Mouse (Mus musculus): ENCODE measurements around the gene Zfp248. TPM values are rescaled to one million over a fixed set of nuclear protein-coding genes. Genes with fewer than 3 reads are reported as not detected.

The Zfp248 gene
- polyA plus RNA-seq (2015; fragmentation: Nextera tagmentation; extraction: Ambion mirVana), result 3.8 and 5.4 TPM in 2 replicates

DNA sequence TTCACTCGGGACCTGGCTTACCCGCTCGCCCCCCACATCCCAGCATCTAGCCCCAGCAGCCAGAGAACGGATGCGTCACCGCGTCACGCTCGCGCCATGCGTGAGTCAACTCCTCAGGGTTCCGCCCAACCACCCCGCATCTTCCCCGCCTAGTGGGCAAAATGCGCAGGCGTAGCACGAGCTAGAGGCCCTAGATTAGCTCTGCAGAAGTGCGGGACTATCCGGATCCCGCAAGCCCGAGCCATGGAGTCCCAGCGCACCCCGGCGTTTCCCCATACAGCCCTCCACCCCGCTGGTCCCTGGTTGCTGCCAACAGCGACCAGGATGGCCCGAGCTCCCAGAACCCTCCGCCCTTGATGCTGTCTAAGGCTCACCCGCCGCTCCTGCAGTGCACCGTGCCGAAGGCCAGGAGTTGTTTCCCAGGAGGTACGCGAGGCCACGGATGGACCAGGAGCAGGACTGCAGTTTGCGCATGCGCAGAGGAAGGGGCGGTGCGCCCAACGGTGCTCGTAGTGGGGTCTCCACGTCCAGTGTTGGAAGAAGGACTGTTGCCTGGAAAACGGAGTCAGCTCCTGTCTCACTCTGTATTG, at the start of gene Zfp248:
Gene Zfp248 (minus strand): TSS at position 487 of the 590 bp plus-strand sequence.
- Histone ChIP-seq H3K36me3 (no peaks in the 10 kb centered on the region; the same call in 1 of the 2 replicates), H3K4me2 (peak within 1 kb of the TSS; percentile 77), H3K27me3 (no peaks in the 10 kb centered on the region), H3K9me3 (replicated peaks) (no peaks in the 10 kb centered on the region), H3K27ac (peak within 1 kb of the TSS; percentile 85), H3K4me1 (replicated peaks) (peaks cover 10% of the 10 kb centered on the region), H3K4me3 (peak within 1 kb of the TSS; percentile 66), H3K9ac (peak within 1 kb of the TSS; percentile 72)
- under 1% methylated on average over 43 of the region's 43 CpGs for WGBS
- ATAC-seq (replicated peaks; ENCODE audit: insufficient number of reproducible peaks, insufficient read depth, low FRiP score, low read depth), result peak; percentile 92

DNA sequence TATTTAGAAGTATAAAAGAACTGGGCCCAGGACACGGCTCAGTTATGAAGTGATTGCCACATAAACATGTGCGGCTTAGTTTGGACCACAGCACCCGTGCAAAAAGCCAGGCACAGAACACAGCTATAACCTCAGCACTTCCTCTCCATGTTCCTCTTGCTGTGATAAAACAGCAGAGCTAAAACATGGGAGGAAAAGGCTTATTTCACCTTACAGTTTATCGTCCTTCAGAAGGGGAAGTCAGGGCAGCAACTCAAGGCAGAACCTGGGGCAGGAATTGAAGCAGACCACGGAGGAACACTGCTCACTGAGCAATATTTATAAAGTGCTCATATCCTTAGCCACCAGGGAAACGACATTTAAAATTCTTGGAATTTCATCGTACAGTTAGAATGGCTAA, 43.7 kb upstream of the Zfp248 start:
- no peak overlapping the region for H3K9ac ChIP-seq
- H3K4me2 ChIP-seq, result no peak overlapping the region
- ATAC-seq (replicated peaks; ENCODE audit: insufficient number of reproducible peaks, insufficient read depth, low FRiP score, low read depth), result no peak
- WGBS, result 80% methylated on average over 7 of the region's 7 CpGs
- no peaks in the 10 kb centered on the region; the same call in 1 of the 2 replicates for H3K36me3 ChIP-seq
- no peaks in the 10 kb centered on the region for H3K4me1 ChIP-seq (replicated peaks)
- no peak overlapping the region for H3K27ac ChIP-seq
- H3K4me3 ChIP-seq, result no peak overlapping the region
- H3K27me3 ChIP-seq, result no peaks in the 10 kb centered on the region
- no peaks in the 10 kb centered on the region for H3K9me3 ChIP-seq (replicated peaks)

DNA sequence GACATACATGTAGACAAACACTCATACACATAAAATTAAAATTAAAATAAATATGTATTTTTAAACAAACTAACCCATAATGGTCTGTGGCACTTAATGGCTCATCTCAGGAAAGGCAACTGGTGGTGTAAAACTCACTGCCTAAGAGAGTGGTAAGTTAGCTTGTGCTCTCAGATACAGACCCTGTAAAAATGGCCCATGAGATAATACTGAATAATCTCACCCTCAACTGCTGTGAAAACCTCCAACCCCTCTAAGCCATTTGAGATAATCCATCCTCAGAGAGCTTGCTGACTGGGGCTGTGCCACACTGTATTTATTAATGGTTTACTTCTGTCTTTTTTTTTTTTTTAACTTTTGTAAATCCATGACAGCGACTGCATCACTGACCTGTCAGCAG, 26.8 kb upstream of the Zfp248 start:
- no peaks in the 10 kb centered on the region for H3K9me3 ChIP-seq (replicated peaks)
- no peak overlapping the region for H3K4me2 ChIP-seq
- no peaks in the 10 kb centered on the region for H3K27me3 ChIP-seq
- H3K36me3 ChIP-seq, result no peaks in the 10 kb centered on the region
- H3K4me1 ChIP-seq (replicated peaks), result peaks cover 5% of the 10 kb centered on the region; the same call in 1 of the 2 replicates
- no peak for ATAC-seq (replicated peaks; ENCODE audit: insufficient number of reproducible peaks, insufficient read depth, low FRiP score, low read depth)
- WGBS, result 89% methylated on average over 1 of the region's 1 CpGs
- H3K9ac ChIP-seq, result no peak overlapping the region
- H3K4me3 ChIP-seq, result no peak overlapping the region
- no peak overlapping the region for H3K27ac ChIP-seq

DNA sequence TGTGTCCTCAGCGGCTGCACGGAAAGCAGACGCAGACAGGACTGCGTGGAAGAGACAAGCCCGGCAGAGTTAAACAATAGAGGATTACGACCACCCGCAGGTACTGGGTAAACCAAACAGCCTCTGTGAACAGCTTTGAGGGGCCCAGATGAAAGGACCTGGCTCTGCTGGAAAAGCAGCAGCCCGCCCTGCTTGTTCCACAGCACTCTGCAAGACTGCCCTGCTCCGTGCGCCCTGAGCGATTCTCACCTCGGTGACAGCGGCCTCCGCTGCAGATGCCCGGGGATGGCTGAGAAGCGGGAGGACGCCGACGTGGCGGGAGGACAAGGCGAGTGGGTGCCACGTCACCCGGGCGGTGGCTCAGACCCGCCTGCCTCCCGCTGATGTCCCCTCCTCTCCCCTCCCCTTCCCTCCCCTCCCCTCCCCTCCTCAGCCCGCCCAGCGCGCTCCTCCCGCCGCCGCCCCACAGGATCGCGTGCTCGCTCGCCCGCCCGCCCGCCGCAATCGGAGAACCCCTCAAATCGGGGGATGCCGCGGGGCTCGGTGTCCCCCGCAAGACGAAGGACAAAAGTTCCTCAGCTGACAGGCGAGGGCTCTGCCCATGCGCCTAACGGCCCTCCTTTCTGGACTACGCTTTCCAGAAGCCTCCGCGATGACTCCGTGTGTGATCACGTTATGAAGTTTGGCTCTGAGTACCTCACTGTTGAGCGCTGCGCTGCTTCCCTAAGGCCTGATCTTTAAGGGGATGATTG, 23.8 kb upstream of the Zfp248 start, which contains the start of gene Zfp9:
Gene Zfp9 (minus strand): TSS at position 364 of the 752 bp plus-strand sequence.
- H3K27ac ChIP-seq, result peak within 1 kb of the TSS; percentile 77
- under 1% methylated on average over 41 of the region's 57 CpGs for WGBS
- H3K4me2 ChIP-seq, result peak within 1 kb of the TSS; percentile 78
- peaks cover 7% of the 10 kb centered on the region; the same call in 1 of the 2 replicates for H3K4me1 ChIP-seq (replicated peaks)
- H3K36me3 ChIP-seq, result peaks cover 7% of the 10 kb centered on the region; the same call in 1 of the 2 replicates
- H3K9me3 ChIP-seq (replicated peaks), result no peaks in the 10 kb centered on the region
- no peaks in the 10 kb centered on the region for H3K27me3 ChIP-seq
- peak; percentile 93 for ATAC-seq (replicated peaks; ENCODE audit: insufficient number of reproducible peaks, insufficient read depth, low FRiP score, low read depth)
- peak within 1 kb of the TSS; percentile 76 for H3K9ac ChIP-seq
- H3K4me3 ChIP-seq, result peak within 1 kb of the TSS; percentile 76

DNA sequence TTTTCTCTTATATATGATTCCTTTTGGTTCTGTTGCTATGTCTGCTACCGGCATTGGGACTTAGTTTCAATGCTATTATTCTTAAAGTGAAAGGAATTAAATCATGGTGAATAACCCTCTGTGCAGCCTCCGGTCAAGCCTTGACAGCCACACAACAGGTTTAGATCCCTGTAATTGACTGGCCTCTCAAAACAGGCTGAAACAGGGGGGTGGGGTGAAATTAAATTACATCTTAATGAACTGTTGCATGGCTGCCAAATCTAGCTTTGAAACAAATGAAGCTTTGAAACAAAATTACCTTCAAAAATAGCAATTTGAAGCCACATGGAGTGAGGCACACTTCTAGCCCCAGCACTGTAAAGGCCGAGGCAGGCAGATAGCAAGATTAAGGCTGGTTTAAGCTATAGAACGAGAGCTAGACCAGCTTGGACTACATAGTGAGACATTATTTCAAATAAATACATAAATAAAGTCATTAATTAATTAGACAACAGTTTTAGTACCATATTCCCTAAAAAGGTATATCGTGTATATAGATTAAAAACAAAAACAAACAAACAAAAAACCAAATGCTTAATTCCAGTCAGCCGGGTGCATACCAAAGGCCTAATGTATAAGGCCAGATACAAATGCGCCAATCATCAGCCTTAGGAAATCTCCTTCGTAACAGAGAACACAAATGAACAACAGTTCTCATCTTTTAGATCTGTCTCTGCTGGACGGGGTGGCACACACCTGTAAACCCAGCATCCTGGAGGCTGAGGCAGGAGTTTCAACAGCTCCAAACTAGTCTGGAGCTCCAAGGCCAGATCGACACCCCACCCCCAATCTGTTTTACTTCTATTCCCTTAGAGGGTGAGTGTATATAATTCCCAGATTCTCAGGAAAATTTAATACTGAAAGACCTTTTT, 22.8 kb upstream of the Zfp248 start:
- H3K4me1 ChIP-seq (replicated peaks), result peaks cover 7% of the 10 kb centered on the region; the same call in 1 of the 2 replicates
- H3K27ac ChIP-seq, result no peak overlapping the region
- 41% methylated on average over 10 of the region's 10 CpGs for WGBS
- peak overlapping the region; percentile 76 for H3K4me3 ChIP-seq
- peak overlapping the region; percentile 76 for H3K9ac ChIP-seq
- H3K9me3 ChIP-seq (replicated peaks), result no peaks in the 10 kb centered on the region
- H3K27me3 ChIP-seq, result no peaks in the 10 kb centered on the region
- H3K4me2 ChIP-seq, result peak overlapping the region; percentile 78
- H3K36me3 ChIP-seq, result peaks cover 7% of the 10 kb centered on the region; the same call in 1 of the 2 replicates
- no peak for ATAC-seq (replicated peaks; ENCODE audit: insufficient number of reproducible peaks, insufficient read depth, low FRiP score, low read depth)

DNA sequence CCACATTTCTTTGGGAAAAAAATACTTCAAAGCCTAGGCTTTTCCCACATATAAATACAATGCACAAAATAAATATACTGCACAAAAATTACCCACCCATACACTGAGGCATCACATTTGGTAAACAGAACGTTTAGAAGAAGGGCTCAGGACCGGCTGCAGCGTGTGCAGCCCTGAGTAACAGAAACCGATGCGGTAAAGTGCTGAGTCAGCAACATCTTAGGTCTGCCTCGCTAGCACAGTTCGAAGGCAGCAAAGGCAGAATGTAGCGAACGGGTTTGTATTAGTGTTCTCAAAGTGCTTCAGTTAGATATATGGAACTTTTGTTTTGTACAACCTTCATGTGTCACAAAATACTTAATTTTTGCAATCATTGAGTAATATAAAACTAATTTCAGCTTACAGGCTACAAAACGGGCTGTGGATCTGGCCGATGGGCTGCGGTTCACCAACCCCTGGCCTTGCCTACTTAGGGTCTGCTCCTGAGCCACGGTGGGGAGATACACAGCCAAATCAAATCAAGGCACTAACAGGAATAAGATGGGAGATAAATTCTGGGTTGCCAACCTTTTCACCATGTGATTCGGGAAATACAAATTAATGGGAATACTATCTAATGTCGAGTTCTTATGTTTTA, 6.9 kb upstream of the Zfp248 start:
- WGBS, result 85% methylated on average over 15 of the region's 15 CpGs
- Histone ChIP-seq H3K27me3 (no peaks in the 10 kb centered on the region), H3K4me2 (no peak overlapping the region), H3K36me3 (peaks cover 43% of the 10 kb centered on the region), H3K4me1 (replicated peaks) (no peaks in the 10 kb centered on the region), H3K9ac (no peak overlapping the region), H3K4me3 (no peak overlapping the region), H3K27ac (no peak overlapping the region), H3K9me3 (replicated peaks) (no peaks in the 10 kb centered on the region)
- ATAC-seq (replicated peaks; ENCODE audit: insufficient number of reproducible peaks, insufficient read depth, low FRiP score, low read depth), result no peak

DNA sequence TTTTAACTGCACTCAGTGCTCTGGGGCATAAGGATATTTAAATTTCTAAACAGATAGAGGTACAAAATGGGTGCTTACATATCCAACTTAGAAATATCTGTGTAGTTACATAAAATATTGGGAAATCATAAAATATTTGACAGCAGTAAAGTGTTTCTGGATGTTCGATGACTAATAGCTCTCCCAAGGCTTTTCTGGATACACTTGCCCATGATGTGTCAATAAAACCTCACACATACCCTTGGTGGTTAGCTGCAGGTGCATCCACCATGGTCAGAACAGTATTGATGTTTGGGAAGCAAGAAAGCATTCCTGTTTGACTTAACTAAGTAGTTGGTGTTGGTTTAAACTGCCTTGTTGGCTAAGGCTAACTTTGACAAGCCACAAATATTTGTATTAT, 2.4 kb upstream of the Zfp248 start:
- H3K36me3 ChIP-seq, result peaks cover 11% of the 10 kb centered on the region; the same call in 1 of the 2 replicates
- peaks cover 10% of the 10 kb centered on the region for H3K4me1 ChIP-seq (replicated peaks)
- H3K4me2 ChIP-seq, result no peak overlapping the region
- ATAC-seq (replicated peaks; ENCODE audit: insufficient number of reproducible peaks, insufficient read depth, low FRiP score, low read depth), result no peak
- no peak overlapping the region for H3K4me3 ChIP-seq
- 77% methylated on average over 1 of the region's 1 CpGs for WGBS
- H3K9ac ChIP-seq, result no peak overlapping the region
- no peaks in the 10 kb centered on the region for H3K9me3 ChIP-seq (replicated peaks)
- no peaks in the 10 kb centered on the region for H3K27me3 ChIP-seq
- no peak overlapping the region for H3K27ac ChIP-seq

DNA sequence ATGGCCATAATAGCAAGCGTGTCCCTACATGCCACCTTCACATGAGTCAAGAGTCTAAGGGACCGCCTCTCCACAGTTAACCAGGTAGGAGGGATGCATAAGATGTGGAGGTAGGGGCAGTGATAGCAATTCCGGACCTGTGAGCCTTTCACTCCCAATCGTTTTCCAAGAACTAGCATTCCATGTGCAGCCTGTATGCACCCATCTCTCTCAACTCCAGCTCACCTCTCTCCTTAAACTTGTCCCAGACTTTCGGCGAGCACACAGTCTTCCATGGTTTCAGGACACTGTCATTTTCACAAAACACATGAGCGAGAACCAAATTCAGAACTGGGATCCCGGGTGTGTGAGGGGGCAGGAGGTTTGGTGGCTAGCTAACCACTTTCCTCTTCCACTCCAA, 876 bp downstream of the Zfp248 start:
- no peak for ATAC-seq (replicated peaks; ENCODE audit: insufficient number of reproducible peaks, insufficient read depth, low FRiP score, low read depth)

DNA sequence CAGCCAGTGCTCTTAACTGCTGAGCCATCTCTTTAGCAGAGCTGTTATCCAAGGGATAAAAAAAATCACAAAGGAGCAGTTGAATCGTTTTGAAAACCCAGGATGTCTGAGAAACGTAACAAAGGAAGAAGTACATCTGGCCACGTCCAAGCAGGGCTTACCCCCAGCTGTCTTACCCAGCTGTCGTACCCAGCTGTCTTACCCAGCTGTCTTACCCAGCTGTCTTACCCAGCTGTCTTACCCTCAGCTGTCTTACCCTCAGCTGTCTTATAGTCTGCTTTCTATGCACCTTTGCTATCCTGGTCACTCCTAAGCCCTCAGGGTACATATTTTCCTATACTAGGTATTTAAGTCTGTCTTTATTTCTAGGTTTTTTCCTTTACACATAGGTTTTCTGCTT, 23.8 kb downstream of the Zfp248 start:
- Histone ChIP-seq H3K27me3 (no peaks in the 10 kb centered on the region), H3K36me3 (peaks cover 47% of the 10 kb centered on the region), H3K4me1 (replicated peaks) (no peaks in the 10 kb centered on the region), H3K4me2 (no peak overlapping the region), H3K4me3 (no peak overlapping the region), H3K9me3 (replicated peaks) (peaks cover 8% of the 10 kb centered on the region), H3K27ac (no peak overlapping the region), H3K9ac (no peak overlapping the region)
- WGBS, result 86% methylated on average over 4 of the region's 4 CpGs
- no peak for ATAC-seq (replicated peaks; ENCODE audit: insufficient number of reproducible peaks, insufficient read depth, low FRiP score, low read depth)

More for the DNA sequence above, 876 bp downstream of the Zfp248 start:
- H3K4me2 ChIP-seq, result peak overlapping the region; percentile 77
- peak overlapping the region; percentile 85 for H3K27ac ChIP-seq
- H3K4me3 ChIP-seq, result peak overlapping the region; percentile 66
- H3K4me1 ChIP-seq (replicated peaks), result peaks cover 10% of the 10 kb centered on the region
- WGBS, result 43% methylated on average over 8 of the region's 8 CpGs
- no peaks in the 10 kb centered on the region; the same call in 1 of the 2 replicates for H3K36me3 ChIP-seq
- no peaks in the 10 kb centered on the region for H3K9me3 ChIP-seq (replicated peaks)
- H3K27me3 ChIP-seq, result no peaks in the 10 kb centered on the region
- H3K9ac ChIP-seq, result peak overlapping the region; percentile 72

DNA sequence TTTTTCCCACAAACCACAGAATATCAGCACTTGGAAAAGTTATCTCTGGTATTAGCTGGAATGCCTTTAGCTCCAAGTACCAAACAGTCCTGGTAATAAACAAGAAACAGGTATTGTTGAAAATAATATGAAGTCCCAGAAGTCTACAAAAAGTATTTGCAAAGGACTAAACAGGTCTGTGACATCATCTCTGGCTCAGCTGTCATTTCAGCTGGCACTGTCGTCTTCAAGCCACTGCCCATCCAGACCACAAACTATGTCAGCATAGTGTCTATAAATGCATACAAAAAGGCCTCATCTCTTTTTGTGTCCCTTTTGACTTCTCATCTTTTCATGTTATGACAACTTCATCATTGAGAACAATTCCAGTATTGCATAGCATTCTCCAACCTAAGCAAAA, 28.7 kb downstream of the Zfp248 start:
- H3K27me3 ChIP-seq, result no peaks in the 10 kb centered on the region
- no peak overlapping the region for H3K27ac ChIP-seq
- no peak overlapping the region for H3K9ac ChIP-seq
- 90% methylated on average over 1 of the region's 1 CpGs for whole genome bisulfite sequencing
- no peak overlapping the region for H3K4me2 ChIP-seq
- H3K9me3 ChIP-seq (replicated peaks), result peaks cover 8% of the 10 kb centered on the region
- no peak for ATAC-seq (replicated peaks; ENCODE audit: insufficient number of reproducible peaks, insufficient read depth, low FRiP score, low read depth)
- H3K4me1 ChIP-seq (replicated peaks), result no peaks in the 10 kb centered on the region
- H3K4me3 ChIP-seq, result no peak overlapping the region
- peaks cover 39% of the 10 kb centered on the region for H3K36me3 ChIP-seq
